Mouse (Mus musculus): ENCODE results near the gene Fubp3. TPM values are rescaled to one million over a fixed set of nuclear protein-coding genes. Genes with fewer than 3 reads are reported as not detected.

Fubp3 gene
- polyA plus RNA-seq, 3 experiments from 2014 or later = 54.1 to 59.4 (median 54.4) TPM

- ATAC-seq = no peak
Observed at GRCm38 (mm10) chr2:31633531-31633930, 61.1 kb downstream of the Fubp3 start.

GRCm38 (mm10) chr2:31635281-31636137, 63.1 kb downstream of the Fubp3 start:
- ATAC-seq = no peak

- ATAC-seq = no peak
Observed at GRCm38 (mm10) chr2:31636138-31636741, 63.8 kb downstream of the Fubp3 start.

- ATAC-seq = no peak
Observed at GRCm38 (mm10) chr2:31636742-31637141, 64.3 kb downstream of the Fubp3 start.

- ATAC-seq = no peak
Observed at GRCm38 (mm10) chr2:31637311-31637710, 64.9 kb downstream of the Fubp3 start.

GRCm38 (mm10) chr2:31637807-31638206, 65.4 kb downstream of the Fubp3 start:
- ATAC-seq = no peak

GRCm38 (mm10) chr2:31638581-31639465, 66.4 kb downstream of the Fubp3 start:
- ATAC-seq = no peak

- ATAC-seq = no peak
Observed at GRCm38 (mm10) chr2:31639466-31639760, 67.0 kb downstream of the Fubp3 start.

GRCm38 (mm10) chr2:31639901-31640608, 67.6 kb downstream of the Fubp3 start, which contains the start of gene Prdm12:
Gene Prdm12, plus strand, starts transcription at chr2:31640037.
- no peak for ATAC-seq

- ATAC-seq = no peak
Observed at GRCm38 (mm10) chr2:31640609-31641507, 68.4 kb downstream of the Fubp3 start.

GRCm38 (mm10) chr2:31641508-31641830, 69.0 kb downstream of the Fubp3 start:
- ATAC-seq = no peak

- no peak for ATAC-seq
Observed at GRCm38 (mm10) chr2:31641929-31642328, 69.5 kb downstream of the Fubp3 start.

- ATAC-seq = no peak
Observed at GRCm38 (mm10) chr2:31653971-31654853, 81.8 kb downstream of the Fubp3 start.

GRCm38 (mm10) chr2:31654854-31655559, 82.6 kb downstream of the Fubp3 start:
- no peak for ATAC-seq

- no peak for ATAC-seq
Observed at GRCm38 (mm10) chr2:31656374-31656773, 83.9 kb downstream of the Fubp3 start.

- no peak for ATAC-seq
Observed at GRCm38 (mm10) chr2:31662939-31663803, 90.7 kb downstream of the Fubp3 start.

GRCm38 (mm10) chr2:31663804-31664180, 91.3 kb downstream of the Fubp3 start:
- no peak for ATAC-seq
